Mouse (Mus musculus): ENCODE data around the gene Klhl40. TPM values are rescaled to one million over a fixed set of nuclear protein-coding genes. Genes with fewer than 3 reads are reported as not detected.

The Klhl40 gene
- total and polyA plus RNA-seq, 3 experiments, result not detected

- Histone ChIP-seq H3K27ac (ENCODE audit: insufficient read depth, low read depth) (no peak overlapping the region), H3K9ac (ENCODE audit: insufficient read depth, low read depth) (no peak overlapping the region), H3K79me2 (replicated peaks; ENCODE audit: control insufficient read depth, extremely low read depth, insufficient read depth, poor library complexity, severe bottlenecking) (no peaks in the 10 kb centered on the region), H3K36me3 (replicated peaks in 1 of 2; ENCODE audit: control insufficient read depth in 1 of 2, insufficient read depth in 1 of 2, low read length in 1 of 2) (no peaks in the 10 kb centered on the region), H3K9me3 (replicated peaks; ENCODE audit: low read length) (peaks cover 3% of the 10 kb centered on the region), H3K4me2 (ENCODE audit: insufficient read depth, low read depth, poor library complexity, severe bottlenecking) (no peak overlapping the region), H3K4me3 (replicated peaks in 1 of 3; ENCODE audit: low read depth in 2 of 3, low read length in 2 of 3, poor library complexity in 1 of 3) (no peak overlapping the region), H3K4me1 (ENCODE audit: control insufficient read depth in 1 of 2, insufficient read depth in 2 of 2) (no peaks in the 10 kb centered on the region), H3K27me3 (replicated peaks) (peaks cover 30% of the 10 kb centered on the region)
- TF ChIP-seq USF2 (conservative IDR thresholded peaks at IDR 0.05; ENCODE audit: low read depth, low read length) (no peak), UBTF (IDR thresholded peaks at IDR 0.05; ENCODE audit: low read depth, low read length) (no peak), MAFK (IDR thresholded peaks at IDR 0.05; ENCODE audit: insufficient replicate concordance, low read length) (no peak), JUN (IDR thresholded peaks at IDR 0.05; ENCODE audit: insufficient read depth, low read depth, low read length) (no peak), MAX (IDR thresholded peaks at IDR 0.05; ENCODE audit: low read length) (no peak), MYC (IDR thresholded peaks at IDR 0.05; ENCODE audit: low read depth, low read length) (no peak), GABPA (IDR thresholded peaks at IDR 0.05; ENCODE audit: insufficient replicate concordance, low read depth, low read length) (no peak)
- DNase-seq (ENCODE audit: extremely low read depth), result no peak
- dilution Hi-C loops (cut with MboI; ENCODE audit: extremely low pct_ligation_motif_present, extremely low pct_unique_long_range_greater_than_20kb, low sequenced_read_pairs) (no loop called here), in situ Hi-C loops (cut with MboI; ENCODE audit: low pct_ligation_motif_present, low pct_unique_long_range_greater_than_20kb, low sequenced_read_pairs) (no loop called here)
Measured at GRCm38 (mm10) chr9:121778066-121778624, 738 bp downstream of the Klhl40 start.

- Histone ChIP-seq H3K9me3 (replicated peaks; ENCODE audit: low read length) (no peaks in the 10 kb centered on the region), H3K36me3 (replicated peaks in 1 of 2; ENCODE audit: control insufficient read depth in 1 of 2, insufficient read depth in 1 of 2, low read length in 1 of 2) (no peaks in the 10 kb centered on the region), H3K4me2 (ENCODE audit: insufficient read depth, low read depth, poor library complexity, severe bottlenecking) (no peak overlapping the region), H3K9ac (ENCODE audit: insufficient read depth, low read depth) (no peak overlapping the region), H3K79me2 (replicated peaks; ENCODE audit: control insufficient read depth, extremely low read depth, insufficient read depth, poor library complexity, severe bottlenecking) (no peaks in the 10 kb centered on the region), H3K4me3 (replicated peaks in 1 of 3; ENCODE audit: low read depth in 2 of 3, low read length in 2 of 3, poor library complexity in 1 of 3) (no peak overlapping the region), H3K4me1 (ENCODE audit: control insufficient read depth in 1 of 2, insufficient read depth in 2 of 2) (peaks cover 0 to 4% of the 10 kb centered on the region in 2 experiments; a peak in 1 of 4 replicates), H3K27ac (ENCODE audit: insufficient read depth, low read depth) (no peak overlapping the region), H3K27me3 (replicated peaks) (peaks cover 84% of the 10 kb centered on the region)
- no peak for TF ChIP-seq SMC3 (IDR thresholded peaks at IDR 0.05; ENCODE audit: low read depth, low read length)
- TF ChIP-seq ZNF384 (IDR thresholded peaks at IDR 0.05; ENCODE audit: low read depth, low read length), result no peak
- no peak for TF ChIP-seq BHLHE40 (IDR thresholded peaks at IDR 0.05; ENCODE audit: low read depth, low read length)
- TF ChIP-seq HCFC1 (IDR thresholded peaks at IDR 0.05; ENCODE audit: low read depth, low read length), result no peak
- no peak for TF ChIP-seq POLR2A (IDR thresholded peaks at IDR 0.05; ENCODE audit: low read depth, low read length)
- no peak for TF ChIP-seq JUN (IDR thresholded peaks at IDR 0.05; ENCODE audit: insufficient read depth, low read depth, low read length)
- TF ChIP-seq UBTF (IDR thresholded peaks at IDR 0.05; ENCODE audit: low read depth, low read length), result no peak
- no peak for TF ChIP-seq JUND (conservative IDR thresholded peaks at IDR 0.05; ENCODE audit: low read depth, low read length)
- TF ChIP-seq TBP (conservative IDR thresholded peaks at IDR 0.05; ENCODE audit: low read depth, low read length), result no peak
- no peak for TF ChIP-seq CTCF (conservative IDR thresholded peaks at IDR 0.05 in 1 of 2, IDR thresholded peaks at IDR 0.05 in 1 of 2; ENCODE audit: low read depth in 2 of 2, low read length in 2 of 2)
- TF ChIP-seq NRF1 (IDR thresholded peaks at IDR 0.05; ENCODE audit: low read depth, low read length), result no peak
- TF ChIP-seq MEF2A (IDR thresholded peaks at IDR 0.05; ENCODE audit: borderline replicate concordance, low read depth, low read length), result no peak
- TF ChIP-seq USF2 (conservative IDR thresholded peaks at IDR 0.05; ENCODE audit: low read depth, low read length), result no peak
- TF ChIP-seq MXI1 (IDR thresholded peaks at IDR 0.05; ENCODE audit: low read depth, low read length), result no peak
- no peak for TF ChIP-seq KAT2A (IDR thresholded peaks at IDR 0.05; ENCODE audit: insufficient replicate concordance, low read length)
- TF ChIP-seq CHD1 (IDR thresholded peaks at IDR 0.05; ENCODE audit: low read depth, low read length), result no peak
- dilution Hi-C loops (cut with MboI; ENCODE audit: extremely low pct_ligation_motif_present, extremely low pct_unique_long_range_greater_than_20kb, low sequenced_read_pairs) (no loop called here), in situ Hi-C loops (cut with MboI; ENCODE audit: low pct_ligation_motif_present, low pct_unique_long_range_greater_than_20kb, low sequenced_read_pairs) (no loop called here)
- DNase-seq (ENCODE audit: extremely low read depth), result no peak
Measured at GRCm38 (mm10) chr9:121784801-121785200, 7.4 kb downstream of the Klhl40 start.
